Mouse (Mus musculus) liver, adult 2 months (tissue): ENCODE measurements around the gene Dnaja3. TPM values are rescaled to one million over a fixed set of nuclear protein-coding genes. Genes with fewer than 3 reads are reported as not detected.

ENCODE experiments used
- DNase-seq: peaks from one replicate; pipeline ENCODE4 v3.0.0-alpha.2; 2011; ENCODE audit warnings: low read depth, low spot score; ENCODE audit errors: extremely low read depth
- H3K27ac ChIP-seq: fragments of 200-500 bp; replicated peaks from 2 replicates; pipeline ENCODE4 v1.5.1; 2012; ENCODE audit warnings: low read depth, mild to moderate bottlenecking, control low read depth, inconsistent platforms, low read length; ENCODE audit not compliant: insufficient read depth
- H3K27me3 ChIP-seq: fragments of 200-500 bp; 2 replicates; pipeline ENCODE4 v1.6.1; 2012; ENCODE audit warnings: mild to moderate bottlenecking, moderate library complexity, low read length, inconsistent platforms; ENCODE audit not compliant: control insufficient read depth, insufficient read depth
- H3K36me3 ChIP-seq: fragments of 200-500 bp; 2 replicates; pipeline ENCODE4 v1.6.1; 2012; ENCODE audit warnings: low read length, inconsistent platforms; ENCODE audit not compliant: control insufficient read depth, insufficient read depth
- H3K4me1 ChIP-seq: fragments of 200-500 bp; 2 replicates; pipeline ENCODE4 v1.6.1; 2011; ENCODE audit warnings: low read length; ENCODE audit not compliant: control insufficient read depth, insufficient read depth
- H3K4me3 ChIP-seq: fragments of 200-500 bp; 2 replicates; pipeline ENCODE4 v1.5.1; 2011; ENCODE audit warnings: low read depth, mild to moderate bottlenecking, control low read depth, low read length, moderate library complexity; ENCODE audit not compliant: insufficient read depth
- H3K79me2 ChIP-seq: fragments of 200-500 bp; 2 replicates; pipeline ENCODE4 v1.6.1; 2012; ENCODE audit warnings: inconsistent platforms, mild to moderate bottlenecking, low read length, moderate library complexity; ENCODE audit not compliant: control insufficient read depth, insufficient read depth
- H3K9ac ChIP-seq: fragments of 200-500 bp; 2 replicates; pipeline ENCODE4 v1.6.1; 2012; ENCODE audit warnings: low read depth, mild to moderate bottlenecking, control low read depth, inconsistent platforms, low read length
- CTCF ChIP-seq: fragments of 200-500 bp; IDR thresholded peaks from 2 replicates; pipeline ENCODE4 v1.5.1; 2011; ENCODE audit warnings: low read depth, low read length, control low read depth
- POLR2A ChIP-seq: fragments of 200-500 bp; IDR thresholded peaks from 2 replicates; pipeline ENCODE4 v1.6.1; 2011; ENCODE audit warnings: low read length, control low read depth; ENCODE audit not compliant: insufficient read depth; ENCODE audit errors: extremely low read depth
- WGBS: fragments of 180-500 bp; shearing (Covaris S2); methylation state at CpG from one replicate; pipeline ENCODE4 v1.1.7; 2018; 5-methylcytosine and 5-hydroxymethylcytosine counted together
- polyA plus RNA-seq: library from polyadenylated mRNA; depleted of rRNA; stranded (reverse); fragments of >200 nt; gene quantifications from 2 replicates; pipeline ENCODE4 v1.2.3, GENCODE M21; 2012
- total RNA-seq: library from RNA; depleted of rRNA; stranded (reverse); fragments of >200 nt; gene quantifications from 2 replicates; pipeline ENCODE4 v1.2.3, GENCODE M21; 2014

Dnaja3 gene
- total and polyA plus RNA-seq, 2 experiments, result 37.7 to 76.3 TPM

GRCm38 (mm10) chr16:4642190-4642589, 2.4 kb downstream of the Dnaja3 start:
- Histone ChIP-seq H3K27ac (peak overlapping the region; percentile 57), H3K27me3 (no peaks in the 10 kb centered on the region), H3K4me3 (peak overlapping the region; percentile 9; the same call in 1 of the 2 replicates), H3K4me1 (peaks cover 30% of the 10 kb centered on the region), H3K9ac (no peak overlapping the region), H3K79me2 (peaks cover 27% of the 10 kb centered on the region; the same call in 1 of the 2 replicates), H3K36me3 (no peaks in the 10 kb centered on the region)
- peak; percentile 42 for DNase-seq
- no peak for TF ChIP-seq POLR2A
- TF ChIP-seq CTCF, result no peak
- WGBS, result 66% methylated on average over 13 of the region's 13 CpGs

- Histone ChIP-seq H3K4me3 (peak overlapping the region; percentile 20; the same call in 1 of the 2 replicates), H3K4me1 (peaks cover 30% of the 10 kb centered on the region), H3K27ac (peak overlapping the region; percentile 64), H3K79me2 (peaks cover 27% of the 10 kb centered on the region; the same call in 1 of the 2 replicates), H3K36me3 (no peaks in the 10 kb centered on the region), H3K27me3 (no peaks in the 10 kb centered on the region), H3K9ac (peak overlapping the region; percentile 22)
- TF ChIP-seq POLR2A (no peak), CTCF (no peak)
- WGBS, result 15% methylated on average over 6 of the region's 6 CpGs
- peak; percentile 65 for DNase-seq
Observed at GRCm38 (mm10) chr16:4642937-4643336, 3.1 kb downstream of the Dnaja3 start.

DNA sequence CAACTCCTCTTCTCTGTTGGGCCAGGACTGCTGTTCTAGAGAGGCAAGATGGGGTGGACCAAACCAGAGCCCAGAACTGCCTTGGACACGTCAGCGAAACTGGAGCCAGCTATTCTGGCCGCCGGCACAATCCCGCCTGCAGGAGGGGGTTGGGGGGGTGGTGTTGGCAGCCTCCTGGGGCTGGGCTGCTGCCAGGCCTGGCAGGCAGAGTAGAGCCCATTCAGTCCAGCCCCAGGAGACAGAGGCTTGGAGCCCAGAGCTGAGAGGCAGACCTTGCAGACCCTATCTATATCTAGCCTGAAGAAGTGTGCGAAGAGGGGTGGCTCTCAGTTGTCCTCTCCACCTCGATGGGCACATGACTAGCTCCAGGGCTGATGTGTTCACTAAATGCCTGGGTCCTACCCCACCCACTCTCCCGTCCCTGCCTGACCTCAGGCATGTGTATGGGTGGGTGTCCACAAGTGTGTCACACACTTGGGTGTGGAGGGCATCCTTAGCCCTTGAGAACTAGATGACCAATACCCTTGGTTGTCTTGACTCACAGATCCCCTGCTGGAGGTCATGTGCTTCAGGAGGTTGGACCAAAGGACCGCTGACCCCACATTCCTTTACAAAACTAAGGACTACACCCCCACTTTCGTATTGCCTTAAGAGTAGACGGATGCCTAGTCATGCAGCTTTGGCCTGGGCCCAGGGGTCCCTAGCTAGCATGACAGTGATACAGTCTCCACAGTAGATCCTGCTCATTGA, 4.1 kb downstream of the Dnaja3 start:
- Histone ChIP-seq H3K4me1 (peaks cover 30% of the 10 kb centered on the region), H3K9ac (no peak overlapping the region), H3K27ac (peak overlapping the region; percentile 64)

GRCm38 (mm10) chr16:4645867-4646266, 6.1 kb downstream of the Dnaja3 start:
- WGBS, result 85% methylated on average over 4 of the region's 4 CpGs
- peaks cover 41% of the 10 kb centered on the region for H3K79me2 ChIP-seq
- H3K36me3 ChIP-seq, result peaks cover 4% of the 10 kb centered on the region; the same call in 1 of the 2 replicates
- no peak overlapping the region for H3K4me3 ChIP-seq
- no peak overlapping the region for H3K27ac ChIP-seq
- H3K27me3 ChIP-seq, result no peaks in the 10 kb centered on the region
- H3K9ac ChIP-seq, result no peak overlapping the region
- H3K4me1 ChIP-seq, result peaks cover 30% of the 10 kb centered on the region
- TF ChIP-seq CTCF, result no peak
- no peak for TF ChIP-seq POLR2A
- no peak for DNase-seq

More for the DNA sequence above, 4.1 kb downstream of the Dnaja3 start:
- WGBS, result 39% methylated on average over 11 of the region's 11 CpGs
- peak; percentile 77 for DNase-seq
- H3K79me2 ChIP-seq, result peaks cover 31% of the 10 kb centered on the region; the same call in 1 of the 2 replicates
- no peak overlapping the region for H3K4me3 ChIP-seq
- no peaks in the 10 kb centered on the region for H3K36me3 ChIP-seq
- TF ChIP-seq POLR2A, result no peak
- TF ChIP-seq CTCF, result no peak
- H3K27me3 ChIP-seq, result no peaks in the 10 kb centered on the region

DNA sequence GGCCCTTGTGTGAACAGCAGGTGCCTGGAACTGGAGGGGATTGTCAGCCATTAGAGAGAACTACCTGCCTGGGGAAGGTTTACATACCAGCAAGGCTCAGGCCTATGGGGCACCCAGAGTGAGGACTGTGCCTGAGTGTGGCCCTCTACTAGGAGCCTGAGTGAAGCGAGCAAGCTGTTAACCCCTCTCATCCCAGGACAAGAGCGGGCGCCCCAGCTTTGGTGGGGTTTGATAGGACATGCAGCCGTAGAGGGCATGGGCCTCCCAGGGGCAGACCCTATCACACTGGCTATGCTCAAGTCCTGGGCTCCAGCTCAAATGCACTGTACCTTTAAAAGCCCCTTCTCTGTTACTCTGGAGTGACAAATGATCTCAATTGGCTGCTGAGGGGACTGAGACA, 7.0 kb downstream of the Dnaja3 start:
- Histone ChIP-seq H3K4me1 (peaks cover 23% of the 10 kb centered on the region), H3K79me2 (peaks cover 38% of the 10 kb centered on the region), H3K27me3 (no peaks in the 10 kb centered on the region), H3K27ac (no peak overlapping the region), H3K9ac (no peak overlapping the region), H3K4me3 (no peak overlapping the region), H3K36me3 (peaks cover 4% of the 10 kb centered on the region; the same call in 1 of the 2 replicates)
- TF ChIP-seq CTCF, result no peak
- TF ChIP-seq POLR2A, result no peak
- no peak for DNase-seq
- 84% methylated on average over 4 of the region's 4 CpGs for WGBS

- peaks cover 24% of the 10 kb centered on the region for H3K4me1 ChIP-seq
- DNase-seq, result no peak
- H3K27ac ChIP-seq, result no peak overlapping the region
- H3K27me3 ChIP-seq, result no peaks in the 10 kb centered on the region
- WGBS, result 81% methylated on average over 13 of the region's 13 CpGs
- H3K79me2 ChIP-seq, result peaks cover 33% of the 10 kb centered on the region
- H3K4me3 ChIP-seq, result no peak overlapping the region
- H3K9ac ChIP-seq, result no peak overlapping the region
- TF ChIP-seq CTCF (no peak), POLR2A (no peak)
- peaks cover 4% of the 10 kb centered on the region; the same call in 1 of the 2 replicates for H3K36me3 ChIP-seq
Observed at GRCm38 (mm10) chr16:4647651-4648141, 7.9 kb downstream of the Dnaja3 start.
